Mouse (Mus musculus) hindbrain, embryonic 15.5 days (tissue): ENCODE data around the gene Pitpnm3. TPM values are rescaled to one million over a fixed set of nuclear protein-coding genes. Genes with fewer than 3 reads are reported as not detected.

Experiments
- ATAC-seq: fragments of 200-750 bp; cut with Nextera tagmentation; 2 replicates; pipeline ENCODE4 v1.8.0; 2017; ENCODE audit warnings: low read depth, moderate number of reproducible peaks, moderate TSS enrichment; ENCODE audit not compliant: low FRiP score
- H3K27ac ChIP-seq: fragments of 300-500 bp; sonication (generic); replicated peaks from 2 replicates; pipeline ENCODE4 v1.5.1; 2015; ENCODE audit warnings: mild to moderate bottlenecking, inconsistent platforms
- H3K27me3 ChIP-seq: fragments of 300-500 bp; sonication (generic); 2 replicates; pipeline ENCODE4 v1.6.1; 2015; ENCODE audit warnings: control low read depth, inconsistent platforms
- H3K36me3 ChIP-seq: fragments of 300-500 bp; sonication (generic); 2 replicates; pipeline ENCODE4 v1.6.1; 2015; ENCODE audit warnings: control low read depth, inconsistent platforms
- H3K4me1 ChIP-seq: fragments of 300-500 bp; sonication (generic); replicated peaks from 2 replicates; pipeline ENCODE4 v1.6.1; 2015; ENCODE audit warnings: control low read depth, inconsistent platforms
- H3K4me2 ChIP-seq: fragments of 300-500 bp; sonication (generic); 2 replicates; pipeline ENCODE4 v1.6.1; 2015; ENCODE audit warnings: moderate library complexity, mild to moderate bottlenecking, inconsistent platforms
- H3K4me3 ChIP-seq: fragments of 300-500 bp; sonication (generic); 2 replicates; pipeline ENCODE4 v1.5.1; 2015; ENCODE audit warnings: mild to moderate bottlenecking, inconsistent platforms
- H3K9ac ChIP-seq: fragments of 300-500 bp; sonication (generic); 2 replicates; pipeline ENCODE4 v1.6.1; 2015; ENCODE audit warnings: inconsistent platforms
- H3K9me3 ChIP-seq: fragments of 300-500 bp; sonication (generic); 2 replicates; pipeline ENCODE4 v1.6.1; 2016; ENCODE audit warnings: control low read depth, inconsistent platforms
- whole genome bisulfite sequencing: fragments of 180-500 bp; shearing (Covaris S2); methylation state at CpG from one replicate; pipeline ENCODE4 v1.1.7; 2015; 5-methylcytosine and 5-hydroxymethylcytosine counted together
- polyA plus RNA-seq: library from polyadenylated mRNA; unstranded; fragments of >200 nt; fragmentation: Nextera tagmentation; extraction: Ambion mirVana; gene quantifications from 2 replicates; pipeline ENCODE4 v1.2.1, GENCODE M21; 2015

The Pitpnm3 gene
- polyA plus RNA-seq, 1 experiment from 2014 or later, result 5.4 TPM

DNA sequence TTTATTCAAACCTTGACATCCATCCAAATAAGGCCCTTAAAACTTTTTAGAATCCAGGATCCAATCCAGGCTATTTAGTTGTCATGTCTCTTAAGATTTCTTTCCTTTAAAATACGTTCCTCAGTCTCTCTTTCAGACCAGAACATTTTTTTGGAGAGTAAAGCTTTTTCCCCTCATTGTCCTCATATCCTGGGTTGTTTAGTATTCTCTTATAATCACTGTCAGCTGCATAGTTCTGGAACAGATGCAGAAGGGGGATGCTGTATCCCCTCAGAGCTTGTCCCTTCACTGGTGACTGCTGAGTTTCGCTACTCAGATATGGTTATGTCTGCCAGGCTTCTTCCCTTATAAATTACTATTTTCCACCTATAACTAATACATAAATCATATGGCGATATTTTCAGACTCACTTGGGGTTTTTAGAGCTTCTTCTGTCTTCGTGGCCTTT, 20.4 kb upstream of the Pitpnm3 start:
- Histone ChIP-seq H3K36me3 (peaks cover 47% of the 10 kb centered on the region), H3K27ac (no peak overlapping the region)
- 76% methylated on average over 4 of the region's 4 CpGs for WGBS

DNA sequence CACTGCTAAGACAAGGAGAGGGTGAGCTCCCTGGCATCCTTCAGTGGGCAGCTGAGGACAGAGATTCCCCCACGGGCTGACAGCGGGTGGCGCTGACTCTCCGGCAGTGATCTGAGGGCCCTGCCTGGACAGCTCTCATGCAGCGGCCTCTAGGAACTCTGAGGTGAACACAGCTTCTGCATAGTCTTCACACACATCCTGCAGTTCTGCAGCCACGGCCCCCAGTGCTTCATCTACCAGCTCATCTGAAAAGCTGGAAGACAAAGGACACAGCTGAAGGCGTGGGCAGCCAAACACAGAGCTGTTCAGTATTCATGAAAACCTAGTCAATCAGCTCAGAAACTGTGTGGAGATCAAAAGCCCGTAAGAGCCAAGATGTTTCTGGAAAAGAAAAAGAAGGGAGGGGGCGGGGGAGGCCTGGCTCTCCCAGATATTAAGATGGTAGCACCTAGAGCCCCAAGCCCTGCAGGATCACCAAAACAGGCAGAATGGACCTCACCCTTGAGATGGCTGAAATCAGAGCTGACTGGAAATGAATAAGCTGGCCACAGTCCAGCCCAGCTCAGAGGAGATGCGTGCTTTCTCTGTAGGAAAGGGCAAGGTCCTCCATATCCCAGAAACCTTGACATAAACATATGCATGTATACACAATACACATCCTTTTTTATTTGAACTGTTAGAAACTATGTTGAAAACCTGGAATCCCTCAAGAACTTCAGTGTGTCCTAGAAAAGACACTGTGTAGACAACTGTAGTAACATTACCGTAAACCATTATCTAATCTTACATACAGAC, 19.8 kb upstream of the Pitpnm3 start:
- H3K36me3 ChIP-seq, result peaks cover 42% of the 10 kb centered on the region

More for the DNA sequence above, 20.4 kb upstream of the Pitpnm3 start:
- peaks cover 9% of the 10 kb centered on the region; the same call in 1 of the 2 replicates for H3K4me1 ChIP-seq
- no peaks in the 10 kb centered on the region for H3K27me3 ChIP-seq
- H3K4me2 ChIP-seq, result no peak overlapping the region
- no peak overlapping the region for H3K4me3 ChIP-seq
- no peak for ATAC-seq
- H3K9ac ChIP-seq, result no peak overlapping the region
- no peaks in the 10 kb centered on the region for H3K9me3 ChIP-seq

DNA sequence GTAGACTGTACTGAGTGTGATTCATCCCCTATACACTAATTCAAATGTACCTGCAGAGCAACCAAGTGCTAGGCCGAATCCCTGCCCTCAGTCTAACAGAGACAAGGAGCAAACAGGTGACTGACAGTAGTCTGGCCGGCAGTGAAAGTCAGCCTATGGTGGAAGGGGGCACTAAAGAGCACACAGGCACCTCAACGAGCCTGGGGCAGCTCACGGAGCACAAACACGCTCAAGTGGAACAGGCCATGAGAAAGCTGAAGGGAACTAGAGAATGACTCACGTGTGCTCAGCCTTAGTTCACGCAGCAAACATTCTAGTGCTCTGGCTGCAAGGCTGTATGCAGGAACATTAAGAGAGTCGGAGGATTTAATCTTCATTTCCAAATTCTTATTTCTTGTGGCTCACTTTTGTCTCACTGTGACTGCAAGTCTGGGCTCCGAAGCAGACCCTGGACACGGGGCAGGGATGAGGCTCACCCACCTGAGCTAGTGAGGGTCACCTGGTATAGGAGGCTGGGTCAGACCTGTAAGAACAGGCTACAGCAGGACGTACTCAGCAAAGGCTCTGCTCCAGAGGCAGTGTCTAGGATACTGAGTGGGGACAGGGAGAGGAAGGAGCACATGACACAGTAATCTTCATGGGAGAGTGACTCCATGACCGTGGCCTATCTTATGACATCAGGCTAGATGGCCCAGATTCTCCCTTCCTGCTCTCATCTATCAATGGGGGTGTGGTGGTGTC, 17.7 kb upstream of the Pitpnm3 start:
- peaks cover 11% of the 10 kb centered on the region for H3K4me1 ChIP-seq
- H3K4me3 ChIP-seq, result no peak overlapping the region
- no peak overlapping the region for H3K27ac ChIP-seq
- ATAC-seq, result no peak
- H3K9me3 ChIP-seq, result no peaks in the 10 kb centered on the region
- H3K9ac ChIP-seq, result no peak overlapping the region
- WGBS, result 81% methylated on average over 12 of the region's 12 CpGs
- H3K27me3 ChIP-seq, result no peaks in the 10 kb centered on the region
- H3K4me2 ChIP-seq, result no peak overlapping the region
- peaks cover 33% of the 10 kb centered on the region for H3K36me3 ChIP-seq

More for the DNA sequence above, 19.8 kb upstream of the Pitpnm3 start:
- 46% methylated on average over 11 of the region's 11 CpGs for WGBS
- Histone ChIP-seq H3K4me2 (no peak overlapping the region), H3K27me3 (no peaks in the 10 kb centered on the region), H3K4me3 (no peak overlapping the region), H3K27ac (peak overlapping the region; percentile 35), H3K9ac (no peak overlapping the region), H3K4me1 (peaks cover 9% of the 10 kb centered on the region; the same call in 1 of the 2 replicates), H3K9me3 (no peaks in the 10 kb centered on the region)
- ATAC-seq, result no peak

- peaks cover 20% of the 10 kb centered on the region for H3K36me3 ChIP-seq
- peaks cover 20% of the 10 kb centered on the region for H3K4me1 ChIP-seq
- WGBS, result 64% methylated on average over 2 of the region's 2 CpGs
- no peak for ATAC-seq
- no peaks in the 10 kb centered on the region for H3K9me3 ChIP-seq
- no peak overlapping the region for H3K27ac ChIP-seq
- no peak overlapping the region for H3K4me2 ChIP-seq
- H3K9ac ChIP-seq, result no peak overlapping the region
- H3K4me3 ChIP-seq, result no peak overlapping the region
- H3K27me3 ChIP-seq, result no peaks in the 10 kb centered on the region
Measured at GRCm38 (mm10) chr11:72151120-72151519, 15.5 kb upstream of the Pitpnm3 start.

- ATAC-seq, result peak; percentile 50; the same call in 1 of the 2 replicates
- WGBS, result 14% methylated on average over 3 of the region's 3 CpGs
Measured at GRCm38 (mm10) chr11:72147910-72148309, 12.3 kb upstream of the Pitpnm3 start.

GRCm38 (mm10) chr11:72145877-72146248, 10.3 kb upstream of the Pitpnm3 start:
- no peaks in the 10 kb centered on the region for H3K9me3 ChIP-seq
- H3K4me1 ChIP-seq, result peaks cover 24% of the 10 kb centered on the region
- no peak overlapping the region for H3K27ac ChIP-seq
- no peak for ATAC-seq
- no peaks in the 10 kb centered on the region for H3K36me3 ChIP-seq
- no peaks in the 10 kb centered on the region for H3K27me3 ChIP-seq
- H3K4me3 ChIP-seq, result no peak overlapping the region
- H3K4me2 ChIP-seq, result no peak overlapping the region
- 95% methylated on average over 1 of the region's 1 CpGs for WGBS
- no peak overlapping the region for H3K9ac ChIP-seq

More at GRCm38 (mm10) chr11:72147910-72148309, 12.3 kb upstream of the Pitpnm3 start:
- Histone ChIP-seq H3K9ac (no peak overlapping the region), H3K4me1 (peaks cover 18% of the 10 kb centered on the region), H3K9me3 (no peaks in the 10 kb centered on the region), H3K36me3 (no peaks in the 10 kb centered on the region), H3K27me3 (no peaks in the 10 kb centered on the region), H3K4me3 (no peak overlapping the region), H3K4me2 (no peak overlapping the region), H3K27ac (no peak overlapping the region)

- WGBS, result 12% methylated on average over 2 of the region's 2 CpGs
- ATAC-seq, result no peak
- H3K4me3 ChIP-seq, result no peak overlapping the region
- H3K4me1 ChIP-seq, result peaks cover 24% of the 10 kb centered on the region
- no peak overlapping the region for H3K27ac ChIP-seq
- no peaks in the 10 kb centered on the region for H3K27me3 ChIP-seq
- H3K4me2 ChIP-seq, result no peak overlapping the region
- no peaks in the 10 kb centered on the region for H3K36me3 ChIP-seq
- H3K9ac ChIP-seq, result no peak overlapping the region
- no peaks in the 10 kb centered on the region for H3K9me3 ChIP-seq
Measured at GRCm38 (mm10) chr11:72145182-72145876, 9.8 kb upstream of the Pitpnm3 start.

DNA sequence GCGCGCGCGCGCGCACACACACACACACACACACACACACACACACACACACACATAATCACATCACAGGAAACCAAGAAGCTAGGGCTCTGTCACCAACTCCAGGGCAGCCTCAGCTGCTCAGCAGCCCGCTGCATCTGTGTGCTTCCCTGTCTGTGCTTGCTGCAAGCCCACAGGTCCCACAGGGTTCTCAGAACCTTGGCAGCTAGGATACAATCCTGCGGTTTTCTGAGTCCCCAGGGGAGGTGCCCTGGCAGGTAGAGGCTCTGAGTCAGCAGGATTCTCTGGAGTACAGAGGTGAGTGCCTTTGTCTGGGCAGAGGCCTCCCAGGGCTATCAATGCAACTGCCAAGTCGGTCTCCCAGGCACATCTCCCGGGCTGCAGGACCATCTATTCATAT, 7.3 kb upstream of the Pitpnm3 start:
- Histone ChIP-seq H3K27ac (peak overlapping the region; percentile 40; the same call in 1 of the 2 replicates), H3K27me3 (0 out of 2 replicates have a peak, but pooled peaks cover 5% of the 10 kb centered on the region), H3K4me3 (no peak overlapping the region), H3K4me2 (no peak overlapping the region), H3K9me3 (no peaks in the 10 kb centered on the region), H3K4me1 (peaks cover 18% of the 10 kb centered on the region), H3K36me3 (no peaks in the 10 kb centered on the region), H3K9ac (0 out of 2 replicates have a peak overlapping the region, but pooled peaks have one; percentile 4)
- WGBS, result 43% methylated on average over 10 of the region's 10 CpGs
- peak; percentile 25; the same call in 1 of the 2 replicates for ATAC-seq

DNA sequence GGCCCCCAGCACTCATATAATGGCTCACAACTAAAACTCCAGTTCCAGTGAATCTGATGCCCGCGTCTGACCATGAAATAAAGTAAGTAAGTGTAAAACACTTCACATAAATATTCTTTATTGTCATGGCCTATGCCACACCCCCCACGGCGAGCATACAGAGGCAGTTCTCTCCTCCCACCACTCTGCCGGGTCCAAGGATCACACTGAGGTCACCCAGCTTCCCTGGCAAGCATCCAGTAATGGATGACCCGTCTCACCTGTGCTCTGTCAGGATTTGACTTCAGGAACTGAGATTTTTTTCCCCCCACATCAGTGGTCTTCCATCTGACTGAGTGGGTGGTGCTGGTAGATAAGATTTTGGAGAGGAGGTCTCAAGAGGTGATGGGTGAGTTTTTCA, 4.6 kb upstream of the Pitpnm3 start:
- 67% methylated on average over 6 of the region's 6 CpGs for WGBS
- Histone ChIP-seq H3K9ac (no peak overlapping the region), H3K27me3 (peaks cover 17% of the 10 kb centered on the region; the same call in 1 of the 2 replicates), H3K4me2 (no peak overlapping the region), H3K27ac (no peak overlapping the region), H3K4me1 (peaks cover 25% of the 10 kb centered on the region), H3K36me3 (no peaks in the 10 kb centered on the region), H3K9me3 (no peaks in the 10 kb centered on the region), H3K4me3 (no peak overlapping the region)
- no peak for ATAC-seq

GRCm38 (mm10) chr11:72136231-72136982, 829 bp upstream of the Pitpnm3 start:
- no peak for ATAC-seq
- 27% methylated on average over 11 of the region's 11 CpGs for WGBS
- H3K4me3 ChIP-seq, result peak overlapping the region; percentile 63
- peaks cover 29% of the 10 kb centered on the region for H3K27me3 ChIP-seq
- H3K36me3 ChIP-seq, result no peaks in the 10 kb centered on the region
- peak overlapping the region; percentile 77 for H3K9ac ChIP-seq
- peaks cover 36% of the 10 kb centered on the region for H3K4me1 ChIP-seq
- no peak overlapping the region; the same call in 1 of the 2 replicates for H3K27ac ChIP-seq
- no peaks in the 10 kb centered on the region for H3K9me3 ChIP-seq
- peak overlapping the region; percentile 87 for H3K4me2 ChIP-seq
